Mouse (Mus musculus): ENCODE results near the gene 1700080E11Rik. TPM values are rescaled to one million over a fixed set of nuclear protein-coding genes. Genes with fewer than 3 reads are reported as not detected.
"Not testable (repeated sequence)": the region's sequence is repeated elsewhere in the genome, so short reads cannot be mapped to it uniquely, and the experiment has no call there.

Gene 1700080E11Rik
- total and polyA plus RNA-seq, 2 experiments from 2014 or later: not detected

- ATAC-seq (ENCODE audit: insufficient read depth, low read depth) (0 out of 2 replicates have a peak, but pooled peaks have one; percentile 3), DNase-seq (ENCODE audit: low spot score) (no peak)
- no peaks in the 10 kb centered on the region for H3K27me3 ChIP-seq (ENCODE audit: control insufficient read depth, insufficient read depth, low read length)
- TF ChIP-seq EP300 (IDR thresholded peaks at IDR 0.05; ENCODE audit: low read depth) (no peak), CTCF (IDR thresholded peaks at IDR 0.05; ENCODE audit: low read depth) (no peak)
- H3K4me3 ChIP-seq (ENCODE audit: low read depth, low read length): peak overlapping the region; percentile 68
- H3K4me2 ChIP-seq (ENCODE audit: low read depth, low read length): peak overlapping the region; percentile 80
- peaks cover 8% of the 10 kb centered on the region; the same call in 1 of the 2 replicates for H3K4me1 ChIP-seq (ENCODE audit: control insufficient read depth, insufficient read depth)
- H3K9me3 ChIP-seq (replicated peaks; ENCODE audit: control insufficient read depth, low read length): no peaks in the 10 kb centered on the region
- no peaks in the 10 kb centered on the region for H3K36me3 ChIP-seq (replicated peaks; ENCODE audit: control insufficient read depth, insufficient read depth, low read length)
- 20% methylated on average over 5 of the region's 5 CpGs for WGBS
- no peak overlapping the region for H3K27ac ChIP-seq (ENCODE audit: low read depth)
- no peak overlapping the region for H3K9ac ChIP-seq (replicated peaks; ENCODE audit: low read depth, low read length)
Observed at GRCm38 (mm10) chr9:105132002-105132367, 12.9 kb downstream of the 1700080E11Rik start.

GRCm38 (mm10) chr9:105131253-105132001 is 13.5 kb downstream of the 1700080E11Rik start, which contains the start of gene Nudt16:
Nudt16 (minus strand) TSS chr9:105131824.
- Histone ChIP-seq H3K4me3 (ENCODE audit: low read depth, low read length) (peak within 1 kb of the TSS; percentile 68), H3K36me3 (replicated peaks; ENCODE audit: control insufficient read depth, insufficient read depth, low read length) (no peaks in the 10 kb centered on the region), H3K4me1 (ENCODE audit: control insufficient read depth, insufficient read depth) (peaks cover 8% of the 10 kb centered on the region; the same call in 1 of the 2 replicates), H3K27me3 (ENCODE audit: control insufficient read depth, insufficient read depth, low read length) (no peaks in the 10 kb centered on the region), H3K9ac (replicated peaks; ENCODE audit: low read depth, low read length) (peak within 1 kb of the TSS; percentile 64), H3K27ac (ENCODE audit: low read depth) (peak within 1 kb of the TSS; percentile 74), H3K4me2 (ENCODE audit: low read depth, low read length) (peak within 1 kb of the TSS; percentile 80), H3K9me3 (replicated peaks; ENCODE audit: control insufficient read depth, low read length) (no peaks in the 10 kb centered on the region)
- TF ChIP-seq CTCF (IDR thresholded peaks at IDR 0.05; ENCODE audit: low read depth) (no peak), EP300 (IDR thresholded peaks at IDR 0.05; ENCODE audit: low read depth) (no peak)
- ATAC-seq (ENCODE audit: insufficient read depth, low read depth) (peak; percentile 98), DNase-seq (ENCODE audit: low spot score) (peak; percentile 90)
- under 1% methylated on average over 59 of the region's 60 CpGs for WGBS

DNA sequence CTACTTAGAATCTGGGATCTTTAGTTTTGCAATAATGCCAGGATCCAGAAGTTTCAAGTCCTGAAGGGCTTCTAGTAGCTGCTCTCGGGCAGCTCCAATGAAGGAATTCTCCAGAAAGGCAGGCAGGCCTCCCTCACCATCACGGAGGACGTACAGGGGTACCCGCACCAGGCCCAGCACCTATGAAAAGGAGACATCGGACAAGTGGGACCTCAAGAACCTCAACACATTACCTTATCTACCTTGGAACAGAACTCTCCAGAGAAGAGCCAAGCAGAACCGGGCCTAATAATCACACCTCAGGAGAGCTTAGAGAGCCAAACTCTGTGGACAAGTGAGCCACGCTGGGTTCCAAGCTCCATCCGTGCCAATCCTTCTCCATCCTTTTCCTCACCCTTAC is 14.6 kb downstream of the 1700080E11Rik start:
- H3K4me2 ChIP-seq (ENCODE audit: low read depth, low read length): peak overlapping the region; percentile 80; the same call in 1 of the 2 replicates
- DNase-seq (ENCODE audit: low spot score) (no peak), ATAC-seq (ENCODE audit: insufficient read depth, low read depth) (no peak)
- no peak overlapping the region for H3K4me3 ChIP-seq (ENCODE audit: low read depth, low read length)
- TF ChIP-seq CTCF (IDR thresholded peaks at IDR 0.05; ENCODE audit: low read depth) (no peak), EP300 (IDR thresholded peaks at IDR 0.05; ENCODE audit: low read depth) (no peak)
- H3K9ac ChIP-seq (replicated peaks; ENCODE audit: low read depth, low read length): no peak overlapping the region
- WGBS: 92% methylated on average over 8 of the region's 8 CpGs
- no peaks in the 10 kb centered on the region for H3K36me3 ChIP-seq (replicated peaks; ENCODE audit: control insufficient read depth, insufficient read depth, low read length)
- H3K9me3 ChIP-seq (replicated peaks; ENCODE audit: control insufficient read depth, low read length): no peaks in the 10 kb centered on the region
- peaks cover 8% of the 10 kb centered on the region; the same call in 1 of the 2 replicates for H3K4me1 ChIP-seq (ENCODE audit: control insufficient read depth, insufficient read depth)
- no peak overlapping the region for H3K27ac ChIP-seq (ENCODE audit: low read depth)
- H3K27me3 ChIP-seq (ENCODE audit: control insufficient read depth, insufficient read depth, low read length): no peaks in the 10 kb centered on the region

DNA sequence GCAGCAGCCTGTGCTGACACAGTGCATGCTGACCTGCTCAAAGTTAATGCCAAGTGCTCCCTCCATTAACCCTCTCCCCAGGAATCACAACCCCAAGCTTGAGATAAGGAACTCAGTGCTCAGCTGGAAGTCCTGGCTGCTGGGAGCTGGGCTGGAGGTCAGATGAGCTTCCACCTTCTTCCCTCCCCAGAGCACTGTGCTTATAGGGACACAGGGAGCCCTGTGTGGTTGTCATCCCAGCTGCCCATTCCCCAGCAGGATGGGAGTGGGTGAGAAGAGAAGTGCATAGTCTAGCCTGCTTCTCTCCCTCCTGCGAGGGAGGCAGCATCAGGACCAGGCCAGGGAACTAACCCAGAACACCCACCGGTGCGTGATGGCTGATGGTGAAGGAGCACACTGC is 19.7 kb downstream of the 1700080E11Rik start:
- not testable (repeated sequence) for H3K4me2 ChIP-seq (ENCODE audit: low read depth, low read length); H3K9ac ChIP-seq (replicated peaks; ENCODE audit: low read depth, low read length); DNase-seq (ENCODE audit: low spot score); H3K9me3 ChIP-seq (replicated peaks; ENCODE audit: control insufficient read depth, low read length); H3K4me1 ChIP-seq (ENCODE audit: control insufficient read depth, insufficient read depth); H3K4me3 ChIP-seq (ENCODE audit: low read depth, low read length); H3K27ac ChIP-seq (ENCODE audit: low read depth); ATAC-seq (ENCODE audit: insufficient read depth, low read depth); H3K36me3 ChIP-seq (replicated peaks; ENCODE audit: control insufficient read depth, insufficient read depth, low read length); H3K27me3 ChIP-seq (ENCODE audit: control insufficient read depth, insufficient read depth, low read length)
- 54% methylated on average over 3 of the region's 3 CpGs for WGBS

GRCm38 (mm10) chr9:105103893-105104292 is 41.0 kb downstream of the 1700080E11Rik start:
- no peak for TF ChIP-seq EP300 (IDR thresholded peaks at IDR 0.05; ENCODE audit: low read depth)
- no peak for TF ChIP-seq CTCF (IDR thresholded peaks at IDR 0.05; ENCODE audit: low read depth)
- ATAC-seq (ENCODE audit: insufficient read depth, low read depth) (no peak), DNase-seq (ENCODE audit: low spot score) (no peak)
- Histone ChIP-seq H3K27me3 (ENCODE audit: control insufficient read depth, insufficient read depth, low read length) (no peaks in the 10 kb centered on the region), H3K4me1 (ENCODE audit: control insufficient read depth, insufficient read depth) (no peaks in the 10 kb centered on the region), H3K27ac (ENCODE audit: low read depth) (no peak overlapping the region), H3K9ac (replicated peaks; ENCODE audit: low read depth, low read length) (no peak overlapping the region), H3K9me3 (replicated peaks; ENCODE audit: control insufficient read depth, low read length) (no peaks in the 10 kb centered on the region), H3K4me2 (ENCODE audit: low read depth, low read length) (no peak overlapping the region), H3K36me3 (replicated peaks; ENCODE audit: control insufficient read depth, insufficient read depth, low read length) (no peaks in the 10 kb centered on the region), H3K4me3 (ENCODE audit: low read depth, low read length) (no peak overlapping the region)
- 80% methylated on average over 5 of the region's 5 CpGs for WGBS

DNA sequence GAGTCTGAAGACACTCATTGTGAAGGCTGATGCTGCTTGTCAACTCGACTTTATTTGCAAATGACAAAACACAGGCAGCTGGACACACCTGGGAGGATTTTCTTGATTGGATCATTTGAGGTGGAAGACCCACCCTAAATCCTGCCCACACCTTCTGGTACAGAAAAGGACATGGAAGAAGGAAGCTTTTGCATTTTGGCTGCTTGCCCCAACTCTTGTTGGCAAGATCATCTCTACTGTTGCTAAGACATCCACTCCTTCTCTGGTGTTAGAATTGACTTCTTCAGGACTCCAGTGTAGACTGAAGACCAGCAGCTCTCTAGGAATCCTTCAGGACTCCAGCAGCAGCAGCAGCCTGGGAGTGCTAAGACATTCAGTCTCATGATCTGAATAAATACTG is 43.0 kb downstream of the 1700080E11Rik start:
- Histone ChIP-seq H3K36me3 (replicated peaks; ENCODE audit: control insufficient read depth, insufficient read depth, low read length) (no peaks in the 10 kb centered on the region), H3K27me3 (ENCODE audit: control insufficient read depth, insufficient read depth, low read length) (no peaks in the 10 kb centered on the region), H3K4me3 (ENCODE audit: low read depth, low read length) (no peak overlapping the region), H3K9ac (replicated peaks; ENCODE audit: low read depth, low read length) (no peak overlapping the region), H3K4me1 (ENCODE audit: control insufficient read depth, insufficient read depth) (no peaks in the 10 kb centered on the region), H3K27ac (ENCODE audit: low read depth) (no peak overlapping the region), H3K4me2 (ENCODE audit: low read depth, low read length) (no peak overlapping the region), H3K9me3 (replicated peaks; ENCODE audit: control insufficient read depth, low read length) (no peaks in the 10 kb centered on the region)
- ATAC-seq (ENCODE audit: insufficient read depth, low read depth): no peak
- no peak for DNase-seq (ENCODE audit: low spot score)
- 30% methylated on average over 1 of the region's 1 CpGs for WGBS
- TF ChIP-seq EP300 (IDR thresholded peaks at IDR 0.05; ENCODE audit: low read depth) (no peak), CTCF (IDR thresholded peaks at IDR 0.05; ENCODE audit: low read depth) (no peak)

Data from heart, postnatal 0 days (tissue).